Mouse (Mus musculus): ENCODE results near the gene Clasp2.

Clasp2 gene

DNA sequence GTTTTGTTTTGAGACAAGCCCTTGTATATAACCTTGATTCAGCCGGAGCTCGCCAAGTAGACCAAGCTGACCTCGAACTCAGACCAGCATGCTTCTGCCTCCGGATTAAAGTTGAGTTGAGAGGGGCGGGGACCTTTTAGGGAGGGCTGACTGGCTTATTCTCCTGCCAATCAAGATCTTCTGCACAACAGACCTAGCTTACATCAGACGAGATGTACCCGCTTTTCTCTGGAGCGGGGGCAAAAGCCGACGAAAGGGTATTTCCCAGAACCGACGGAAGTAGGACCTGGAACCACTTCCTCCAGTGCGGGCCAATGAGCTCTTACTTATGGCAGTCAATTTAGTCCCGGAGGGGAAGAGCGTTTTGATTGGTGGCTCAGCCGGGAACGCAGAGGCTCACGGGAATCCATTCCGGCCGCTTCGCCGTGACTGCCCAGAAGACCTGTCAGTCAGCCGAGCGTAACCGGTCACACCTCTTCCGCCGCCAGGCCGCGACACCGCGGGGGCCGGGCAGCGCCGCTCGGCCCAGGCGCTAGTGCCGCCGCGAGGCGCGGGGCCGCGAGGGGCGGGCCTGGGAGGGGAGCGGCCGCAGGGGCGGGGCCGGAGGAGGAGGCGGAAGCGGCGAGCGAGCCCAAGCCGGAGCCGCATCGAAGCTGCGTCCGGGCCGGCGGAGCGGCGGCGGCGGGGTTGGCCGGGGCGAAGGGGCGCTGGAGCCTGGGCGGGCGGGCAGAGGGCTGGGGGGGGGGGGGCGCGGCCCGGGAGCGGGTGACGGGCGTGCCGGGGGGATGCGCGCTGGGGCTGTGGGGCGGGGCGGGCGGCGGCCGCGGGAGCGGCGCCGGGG lies 189.5 kb downstream of the Clasp2 start, which contains the start of gene Ubp1:
Gene Ubp1 (plus strand): TSS at position 401 of the 841 bp plus-strand sequence.
- peak; percentile 99 for DNase-seq (ENCODE audit: extremely low read depth, low read depth)

- DNase-seq (ENCODE audit: extremely low read depth, low read depth) = no peak
Measured at GRCm38 (mm10) chr9:113931375-113932099, 190.3 kb downstream of the Clasp2 start.

- DNase-seq (ENCODE audit: extremely low read depth, low read depth) = peak; percentile 57
Measured at GRCm38 (mm10) chr9:113932100-113932470, 190.8 kb downstream of the Clasp2 start.

DNA sequence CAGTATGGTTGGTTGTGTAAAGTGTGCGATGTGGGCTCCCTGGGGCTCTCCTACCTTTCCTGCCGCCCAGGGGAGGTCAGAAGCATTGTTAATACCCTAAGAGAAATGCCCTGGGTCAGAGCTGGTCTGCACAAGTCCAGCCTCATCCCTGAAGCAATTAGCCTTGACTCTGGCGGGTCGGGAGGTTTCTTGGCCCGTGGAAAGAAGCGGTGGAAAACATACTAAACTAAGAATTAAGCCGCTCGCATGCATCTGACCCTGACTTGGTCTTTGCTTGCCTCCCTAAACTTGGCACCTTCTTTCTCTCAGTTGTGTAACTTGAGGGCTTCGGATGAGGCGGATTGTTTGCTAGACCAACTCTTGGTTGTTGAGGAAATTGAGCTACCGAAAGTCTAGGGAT lies 191.2 kb downstream of the Clasp2 start:
- DNase-seq (ENCODE audit: extremely low read depth, low read depth) = no peak

DNA sequence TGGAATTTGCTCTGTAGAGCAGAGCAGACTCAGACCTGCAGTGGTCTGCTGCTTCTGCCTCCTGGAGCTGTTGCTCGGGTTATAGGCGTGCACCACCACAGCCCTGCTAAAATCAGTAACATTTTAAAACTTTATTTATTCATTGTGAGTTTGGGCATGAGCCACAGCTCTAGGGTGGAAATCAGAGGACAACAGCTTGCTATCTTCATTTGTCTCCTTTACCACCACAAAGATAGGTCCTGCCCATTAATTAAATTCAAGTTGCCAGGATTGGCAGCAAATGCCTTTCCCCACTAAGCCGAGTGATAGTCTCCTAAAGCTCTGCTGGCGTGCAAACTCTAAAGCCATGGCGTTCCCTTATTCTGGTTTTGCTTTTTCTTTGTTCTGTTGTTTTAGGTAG lies 194.4 kb downstream of the Clasp2 start:
- no peak for DNase-seq (ENCODE audit: extremely low read depth, low read depth)

DNA sequence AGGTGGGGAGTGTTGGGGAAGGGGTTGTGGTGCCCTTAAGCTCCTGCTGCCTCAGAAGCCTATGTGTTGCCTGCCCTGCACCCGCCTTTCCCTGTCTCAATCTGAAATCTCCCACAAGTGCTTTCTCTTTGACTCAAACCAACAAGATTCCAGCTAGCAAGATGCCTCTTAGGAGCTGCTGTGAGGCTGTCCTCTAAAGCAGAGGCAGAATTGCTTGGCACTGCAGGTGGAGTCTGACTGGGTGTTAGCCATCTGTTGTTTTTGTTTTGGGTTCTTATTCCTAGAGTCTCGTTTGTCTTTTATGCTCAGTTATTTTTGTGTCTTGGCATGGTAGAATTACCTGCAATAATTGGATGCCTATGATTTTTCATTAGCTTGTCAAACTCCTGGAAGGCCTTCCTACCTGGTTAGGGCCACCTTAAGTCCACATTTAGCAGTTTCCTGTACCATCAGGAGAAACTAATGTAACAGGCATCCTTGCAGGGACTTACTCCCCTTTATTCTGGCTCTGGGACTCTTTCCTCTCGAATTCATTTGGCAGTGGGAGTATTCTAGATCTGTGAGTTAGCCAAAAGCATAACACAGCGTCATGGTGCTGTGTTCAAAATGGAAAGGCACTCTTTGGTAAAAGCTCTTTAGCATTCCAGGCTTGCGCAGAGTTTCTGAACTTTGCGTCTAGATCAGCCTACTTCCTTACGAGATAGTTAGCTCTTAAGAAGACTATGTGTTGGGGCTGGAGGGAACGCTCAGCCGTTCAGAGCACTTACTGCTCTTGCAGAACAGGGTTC lies 198.0 kb downstream of the Clasp2 start:
- no peak for DNase-seq (ENCODE audit: extremely low read depth, low read depth)

DNA sequence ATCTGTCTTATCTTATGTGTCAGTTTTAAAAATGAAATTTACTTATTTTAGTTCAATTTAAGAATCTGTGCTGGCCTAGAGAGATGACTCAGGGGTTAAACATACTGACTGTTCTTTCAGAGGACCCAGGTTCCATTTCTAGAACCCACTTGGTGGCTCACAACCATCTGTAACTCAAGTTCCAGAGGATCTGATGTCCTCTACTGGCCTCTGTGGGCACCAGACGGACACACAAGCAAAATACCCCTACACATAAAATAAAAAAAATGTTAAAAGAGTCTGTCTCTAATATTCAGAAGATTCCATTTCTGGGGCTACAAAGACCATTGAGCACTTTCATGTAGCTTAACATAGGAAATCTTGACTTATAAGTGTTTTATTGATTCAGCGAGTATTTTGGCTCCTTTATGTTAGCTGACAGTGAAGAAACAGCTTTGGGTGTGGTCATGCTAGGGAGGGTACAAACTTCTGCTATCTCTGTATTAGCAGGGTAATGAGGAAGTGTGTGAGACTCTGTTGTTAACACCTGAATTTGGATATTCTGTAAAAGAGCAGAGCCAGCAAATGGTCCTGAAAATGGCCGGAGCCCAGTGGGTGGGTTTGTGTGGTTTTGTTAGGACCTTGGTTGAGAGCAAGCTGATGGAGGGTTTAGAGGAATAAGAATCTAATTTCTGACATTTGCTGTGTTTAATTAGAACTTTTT lies 200.0 kb downstream of the Clasp2 start:
- peak; percentile 66 for DNase-seq (ENCODE audit: extremely low read depth, low read depth)

DNA sequence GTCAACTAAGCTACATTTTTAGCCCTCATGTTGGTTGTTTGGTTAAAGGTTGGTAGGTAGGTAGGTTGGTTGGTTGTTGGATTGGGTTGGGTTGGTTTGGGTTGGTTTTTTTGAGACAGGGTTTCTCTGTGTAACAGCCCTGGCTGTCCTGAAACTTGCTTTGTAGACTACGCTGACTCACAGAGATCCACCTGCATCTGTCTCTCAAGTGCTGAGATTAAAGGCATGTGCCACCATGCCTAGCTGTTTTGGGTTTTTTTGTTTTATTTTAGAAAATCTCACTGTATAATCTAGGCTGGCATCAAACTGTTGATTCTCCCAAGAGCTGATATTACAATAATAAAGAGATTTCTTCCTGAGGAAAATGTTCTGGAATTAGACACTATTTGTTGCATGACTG lies 202.1 kb downstream of the Clasp2 start:
- no peak for DNase-seq (ENCODE audit: extremely low read depth, low read depth)

DNA sequence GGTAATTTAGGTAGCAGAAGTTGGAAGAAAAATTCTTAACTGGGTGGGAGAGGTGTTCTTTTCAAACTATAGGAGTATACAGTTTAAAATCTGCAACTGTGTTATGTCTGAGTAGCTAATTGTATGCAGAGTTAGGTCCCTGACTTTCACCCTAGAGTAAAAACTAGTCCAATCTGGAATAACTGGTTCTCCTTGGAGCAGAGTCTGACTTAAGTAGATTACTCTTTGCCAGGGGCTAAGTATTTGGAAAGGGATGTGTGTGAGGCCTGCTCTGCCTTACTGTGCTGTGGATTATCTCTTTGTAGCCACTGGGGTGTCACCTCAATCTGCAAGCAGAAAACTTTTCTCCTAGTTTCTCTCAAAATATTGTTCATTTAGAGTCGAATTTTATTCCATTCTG lies 205.9 kb downstream of the Clasp2 start:
- DNase-seq (ENCODE audit: extremely low read depth, low read depth) = no peak

DNA sequence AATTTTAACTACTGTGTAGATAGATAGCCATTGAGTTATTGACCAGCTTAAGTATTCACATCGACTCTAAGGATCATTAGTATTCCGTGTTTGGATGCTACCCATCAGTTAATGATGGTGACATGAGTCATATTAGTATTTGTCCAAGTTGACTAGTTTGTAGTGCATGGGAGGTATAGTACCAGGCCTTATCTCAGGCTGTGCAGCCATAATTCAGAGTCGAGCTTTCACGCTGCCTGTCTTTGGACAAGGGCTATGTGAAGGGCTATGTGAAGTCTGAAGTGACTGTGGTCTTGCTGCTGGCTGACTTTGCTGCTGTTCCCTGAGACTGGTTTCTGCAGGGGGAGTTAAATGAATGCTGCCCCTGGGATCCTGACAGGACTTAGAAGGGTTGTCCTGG lies 216.5 kb downstream of the Clasp2 start:
- DNase-seq (ENCODE audit: extremely low read depth, low read depth) = no peak

- no peak for DNase-seq (ENCODE audit: extremely low read depth, low read depth)
Measured at GRCm38 (mm10) chr9:113963718-113964117, 222.4 kb downstream of the Clasp2 start.

DNA sequence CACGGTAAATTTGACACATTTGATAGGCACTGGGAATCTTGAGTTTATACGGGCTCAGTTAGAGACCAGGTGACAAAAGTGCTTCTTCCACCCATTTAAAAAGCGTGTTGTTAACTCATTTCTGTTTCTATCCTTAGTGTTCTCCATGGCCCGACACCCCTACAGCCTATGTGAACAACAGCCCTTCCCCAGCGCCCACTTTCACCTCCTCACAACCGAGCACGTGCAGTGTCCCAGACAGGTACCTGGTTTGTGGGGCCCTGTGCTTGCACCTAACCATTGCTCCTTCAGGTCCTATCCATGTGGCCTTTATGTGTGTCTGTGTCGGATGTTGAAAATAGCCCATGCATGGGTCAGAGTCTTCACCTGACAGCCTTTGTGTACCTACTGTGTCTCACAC lies 223.1 kb downstream of the Clasp2 start:
- DNase-seq (ENCODE audit: extremely low read depth, low read depth) = no peak

- DNase-seq (ENCODE audit: extremely low read depth, low read depth) = no peak
Measured at GRCm38 (mm10) chr9:113966838-113967237, 225.6 kb downstream of the Clasp2 start.

DNA sequence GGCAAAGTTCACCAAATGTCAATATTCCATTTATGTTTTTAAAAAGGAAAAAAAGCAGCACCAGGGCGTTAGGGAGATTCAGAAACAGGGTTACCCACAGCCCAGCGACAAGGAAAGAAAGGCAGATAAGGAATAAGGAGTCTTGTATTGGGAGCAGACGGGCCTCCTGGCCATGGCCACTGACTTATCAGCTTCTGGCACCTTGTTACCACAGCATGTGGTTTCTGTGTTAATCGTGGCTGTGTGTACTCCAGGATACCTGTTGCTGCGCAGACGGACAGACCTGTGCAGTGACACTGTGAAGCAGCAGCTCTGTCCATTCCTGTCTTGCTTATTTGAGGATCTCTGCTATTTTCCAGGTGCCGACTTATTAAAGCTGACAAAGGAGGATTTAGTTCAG lies 227.7 kb downstream of the Clasp2 start:
- peak; percentile 92 for DNase-seq (ENCODE audit: extremely low read depth, low read depth)
